22 mouse cellular contexts compared by ENCODE assay signal in genomic region chr6:83857476-83857875, GRCm38 (mm10). TPM values are rescaled to one million over a fixed set of nuclear protein-coding genes. Genes with fewer than 3 reads are reported as not detected.
DNase-seq lines count a peak whose midpoint lies in the region; ATAC-seq and TF ChIP-seq lines count a peak whose summit lies in the region.
"Had no signal": no experiment of that assay in that cellular context is flagged by ENCODE, and none has a peak within 500 bp of the region (broad histone marks: within the 10 kb centered on the region; RNA-seq: fewer than 3 reads in every experiment).

No protein-coding gene starts in this region.

- H3K79me2 ChIP-seq in heart, adult 2 months (replicated peaks; ENCODE audit: control insufficient read depth, insufficient read depth, low read length) = no peaks in the 10 kb centered on the region

- WGBS in heart, adult 2 months = 75% methylated on average over 5 of the region's 5 CpGs
- WGBS in forebrain, embryonic 10.5 days = 48% methylated on average over 5 of the region's 5 CpGs
- 36% methylated on average over 5 of the region's 5 CpGs for WGBS in forebrain, embryonic 15.5 days

- H3K4me3 ChIP-seq in heart, adult 2 months = no peak overlapping the region
- H3K4me3 ChIP-seq in layer of hippocampus, adult 2 months = no peak overlapping the region
- H3K4me3 ChIP-seq in forebrain, embryonic 10.5 days = no peak overlapping the region
- no peak overlapping the region for H3K4me3 ChIP-seq in forebrain, embryonic 15.5 days
- H3K4me3 ChIP-seq: embryonic facial prominence, embryonic 12.5 days; heart, embryonic 15.5 days; left cerebral cortex, adult 2 months; limb, embryonic 13.5 days had no signal

- no peak overlapping the region for H3K9ac ChIP-seq in heart, adult 2 months (ENCODE audit: low read depth, low read length)
- H3K9ac ChIP-seq in forebrain, embryonic 15.5 days (replicated peaks) = no peak overlapping the region
- H3K9ac ChIP-seq: embryonic facial prominence, embryonic 12.5 days; heart, embryonic 15.5 days; limb, embryonic 13.5 days; liver, embryonic 14.5 days had no signal

- H3K27me3 ChIP-seq in heart, adult 2 months (ENCODE audit: control insufficient read depth, insufficient read depth, low read length) = no peaks in the 10 kb centered on the region
- H3K27me3 ChIP-seq in forebrain, embryonic 10.5 days (ENCODE audit: poor library complexity, severe bottlenecking) = no peaks in the 10 kb centered on the region
- H3K27me3 ChIP-seq in forebrain, embryonic 15.5 days = no peaks in the 10 kb centered on the region
- H3K27me3 ChIP-seq: embryonic facial prominence, embryonic 12.5 days; heart, embryonic 15.5 days; limb, embryonic 13.5 days had no signal

- TF ChIP-seq POLR2A in heart, adult 2 months (IDR thresholded peaks at IDR 0.05; ENCODE audit: insufficient read depth, low read depth, low read length) = no peak
- TF ChIP-seq POLR2A in brain, embryonic 14.5 days (IDR thresholded peaks at IDR 0.05; ENCODE audit: borderline replicate concordance, extremely low read depth, insufficient read depth, insufficient read length, poor library complexity, severe bottlenecking) = no peak

- H3K9me3 ChIP-seq in forebrain, embryonic 10.5 days = no peaks in the 10 kb centered on the region
- H3K9me3 ChIP-seq in forebrain, embryonic 15.5 days = no peaks in the 10 kb centered on the region
- H3K9me3 ChIP-seq: embryonic facial prominence, embryonic 12.5 days; heart, embryonic 15.5 days; limb, embryonic 13.5 days had no signal

- H3K27ac ChIP-seq in heart, adult 2 months = peak overlapping the region; percentile 26; the same call in 1 of the 2 replicates
- peak overlapping the region; percentile 32; the same call in 1 of the 2 replicates for H3K27ac ChIP-seq in layer of hippocampus, adult 2 months
- H3K27ac ChIP-seq in forebrain, embryonic 10.5 days = no peak overlapping the region
- no peak overlapping the region for H3K27ac ChIP-seq in forebrain, embryonic 15.5 days (replicated peaks)
- H3K27ac ChIP-seq: embryonic facial prominence, embryonic 12.5 days; heart, embryonic 15.5 days; left cerebral cortex, adult 2 months; limb, embryonic 13.5 days; liver, embryonic 14.5 days had no signal

- no peak for ATAC-seq in forebrain, embryonic 15.5 days (replicated peaks)
- ATAC-seq: Patski had no signal

- H3K4me2 ChIP-seq in forebrain, embryonic 15.5 days (replicated peaks) = no peak overlapping the region
- H3K4me2 ChIP-seq: embryonic facial prominence, embryonic 12.5 days; heart, embryonic 15.5 days; limb, embryonic 13.5 days had no signal

- no peaks in the 10 kb centered on the region; the same call in 1 of the 2 replicates for H3K4me1 ChIP-seq in heart, adult 2 months (ENCODE audit: control insufficient read depth, insufficient read depth, low read length)
- peaks cover 7% of the 10 kb centered on the region for H3K4me1 ChIP-seq in forebrain, embryonic 10.5 days
- no peaks in the 10 kb centered on the region for H3K4me1 ChIP-seq in forebrain, embryonic 15.5 days
- H3K4me1 ChIP-seq: embryonic facial prominence, embryonic 12.5 days; limb, embryonic 13.5 days had no signal

- no peak for DNase-seq in heart, adult 2 months
- no peak for DNase-seq in heart, postnatal 10 days
- peak in 1 of 2 experiments; percentile 30 for DNase-seq in layer of hippocampus, adult 2 months (ENCODE audit: low spot score in 2 of 2)
- DNase-seq in layer of hippocampus, adult 9-10 months (ENCODE audit: low spot score) = no peak
- DNase-seq in brain, embryonic 14.5 days (ENCODE audit: low read depth) = peak; percentile 10
- peak; percentile 8 for DNase-seq in embryo, embryonic 9.5 days (ENCODE audit: extremely low spot score)
- DNase-seq in forebrain, embryonic 10.5 days (ENCODE audit: extremely low spot score, low spot score) = no peak
- DNase-seq: adrenal gland, postnatal 25 days; cerebellum, postnatal 10 days; gastrocnemius, postnatal 25 days; kidney, adult 18-20 months; kidney, postnatal 10 days; midbrain, embryonic 14.5 days; right cerebral cortex, postnatal 14 days; thymus, postnatal 36 days had no signal

- no peaks in the 10 kb centered on the region for H3K36me3 ChIP-seq in heart, adult 2 months (ENCODE audit: control insufficient read depth, insufficient read depth, low read length)
- H3K36me3 ChIP-seq in forebrain, embryonic 10.5 days (replicated peaks) = no peaks in the 10 kb centered on the region
- H3K36me3 ChIP-seq in forebrain, embryonic 15.5 days = no peaks in the 10 kb centered on the region
- H3K36me3 ChIP-seq: embryonic facial prominence, embryonic 12.5 days; heart, embryonic 15.5 days; limb, embryonic 13.5 days had no signal

- TF ChIP-seq EP300 in heart, adult 2 months (IDR thresholded peaks at IDR 0.05; ENCODE audit: insufficient read depth, low read depth, low read length) = no peak

- intact Hi-C loops in heart, adult 2 months (cut with DNase I) = no loop called here
- intact Hi-C loops in heart, postnatal 10 days (cut with DNase I) = no loop called here

- TF ChIP-seq CTCF in heart, adult 2 months (IDR thresholded peaks at IDR 0.05) = no peak
- no peak for TF ChIP-seq CTCF in layer of hippocampus, adult 2 months (conservative IDR thresholded peaks at IDR 0.05)
- TF ChIP-seq CTCF in brain, embryonic 14.5 days (IDR thresholded peaks at IDR 0.05; ENCODE audit: borderline replicate concordance, extremely low read depth, insufficient read depth, insufficient read length) = no peak

RNA-seq across cellular contexts. Expression of gene Zfp638, which starts 9.4 kb away (rescaled TPM):
- total RNA-seq in heart, adult 2 months (2021) = 10 to 100 TPM; 55.0 to 55.2 TPM
- 7.3 and 17.2 TPM in 2 replicates for polyA plus RNA-seq in heart, adult 2 months (2012; rRNA removed)
- total RNA-seq in heart, postnatal 10 days (2021) = 10 to 100 TPM; 66.0 to 73.7 TPM
- 100 to 1,000 TPM; 127 to 136 TPM for total RNA-seq in layer of hippocampus, adult 2 months (2021)
- polyA plus RNA-seq in brain, embryonic 14.5 days (2012; rRNA removed) = 62.6 and 75.9 TPM in 2 replicates
- polyA plus RNA-seq in forebrain, embryonic 10.5 days (2016; fragmentation: Nextera tagmentation; extraction: Ambion mirVana) = 69.9 and 74.9 TPM in 2 replicates
- polyA plus RNA-seq in forebrain, embryonic 15.5 days (2015; fragmentation: Nextera tagmentation; extraction: Ambion mirVana) = 88.5 and 90.8 TPM in 2 replicates

RNA-seq across cellular contexts. Expression of gene Paip2b, which starts 25.9 kb away (rescaled TPM):
- 10 to 100 TPM; 35.4 to 39.4 TPM for total RNA-seq in heart, adult 2 months (2021)
- 13.4 and 31.8 TPM in 2 replicates for polyA plus RNA-seq in heart, adult 2 months (2012; rRNA removed)
- 10 to 100 TPM; 19.4 to 20.2 TPM for total RNA-seq in heart, postnatal 10 days (2021)
- total RNA-seq in layer of hippocampus, adult 2 months (2021) = 10 to 100 TPM; 48.6 to 48.9 TPM
- polyA plus RNA-seq in brain, embryonic 14.5 days (2012; rRNA removed) = 49.4 and 50.8 TPM in 2 replicates
- 21.3 and 22.7 TPM in 2 replicates for polyA plus RNA-seq in forebrain, embryonic 10.5 days (2016; fragmentation: Nextera tagmentation; extraction: Ambion mirVana)
- 36.5 and 43.0 TPM in 2 replicates for polyA plus RNA-seq in forebrain, embryonic 15.5 days (2015; fragmentation: Nextera tagmentation; extraction: Ambion mirVana)

Comparison
In these comparisons a context has a peak if more than half of its experiments do, and no peak if none do; other contexts are left out.
1. DNase-seq: peak in brain, embryonic 14.5 days (single experiment) and embryo, embryonic 9.5 days (single experiment); none in heart, adult 2 months (0 of 2), heart, postnatal 10 days (0 of 2), layer of hippocampus, adult 9-10 months (single experiment) and forebrain, embryonic 10.5 days (single experiment).
2. H3K27ac ChIP-seq: peak in heart, adult 2 months (single experiment) and layer of hippocampus, adult 2 months (single experiment); none in forebrain, embryonic 10.5 days (single experiment) and forebrain, embryonic 15.5 days (single experiment).